Mouse (Mus musculus) midbrain, embryonic 16.5 days (tissue): ENCODE measurements around the gene Slc22a14. TPM values are rescaled to one million over a fixed set of nuclear protein-coding genes. Genes with fewer than 3 reads are reported as not detected.
"Not testable (repeated sequence)": the region's sequence is repeated elsewhere in the genome, so short reads cannot be mapped to it uniquely, and the experiment has no call there.

Experiments
- ATAC-seq: fragments of 200-750 bp; cut with Nextera tagmentation; 2 replicates; pipeline ENCODE4 v1.8.0; 2017; ENCODE audit warnings: moderate TSS enrichment
- H3K27ac ChIP-seq: fragments of 300-500 bp; sonication (generic); 2 replicates; pipeline ENCODE4 v1.5.1; 2014; ENCODE audit warnings: mild to moderate bottlenecking, low read length, mixed read lengths
- H3K27me3 ChIP-seq: fragments of 300-500 bp; sonication (generic); 2 replicates; pipeline ENCODE4 v1.6.1; 2014; ENCODE audit warnings: low read depth, low read length, mixed read lengths; ENCODE audit not compliant: control insufficient read depth, insufficient read depth
- H3K36me3 ChIP-seq: fragments of 300-500 bp; sonication (generic); 2 replicates; pipeline ENCODE4 v1.6.1; 2014; ENCODE audit warnings: mild to moderate bottlenecking, low read length, moderate library complexity, mixed read lengths; ENCODE audit not compliant: control insufficient read depth, insufficient read depth
- H3K4me1 ChIP-seq: fragments of 300-500 bp; sonication (generic); 2 replicates; pipeline ENCODE4 v1.6.1; 2014; ENCODE audit warnings: mild to moderate bottlenecking, low read length, mixed read lengths; ENCODE audit not compliant: control insufficient read depth, insufficient read depth
- H3K4me2 ChIP-seq: fragments of 300-500 bp; sonication (generic); 2 replicates; pipeline ENCODE4 v1.6.1; 2014; ENCODE audit warnings: mild to moderate bottlenecking, low read length, mixed read lengths
- H3K4me3 ChIP-seq: fragments of 300-500 bp; sonication (generic); 2 replicates; pipeline ENCODE4 v1.5.1; 2014; ENCODE audit warnings: low read depth, mild to moderate bottlenecking, low read length, moderate library complexity, mixed read lengths
- H3K9ac ChIP-seq: fragments of 300-500 bp; sonication (generic); 2 replicates; pipeline ENCODE4 v1.6.1; 2014; ENCODE audit warnings: low read depth, low read length, mixed read lengths
- H3K9me3 ChIP-seq: fragments of 300-500 bp; sonication (generic); replicated peaks from 2 replicates; pipeline ENCODE4 v1.6.1; 2014; ENCODE audit warnings: mild to moderate bottlenecking, low read length, mixed read lengths; ENCODE audit not compliant: control insufficient read depth, poor library complexity, severe bottlenecking
- WGBS: fragments of 180-500 bp; shearing (Covaris S2); extraction: QIAGEN DNeasy Blood & Tissue Kit; methylation state at CpG from one replicate; pipeline ENCODE4 v1.1.7; 2014; 5-methylcytosine and 5-hydroxymethylcytosine counted together
- polyA plus RNA-seq: library from polyadenylated mRNA; unstranded; fragments of >200 nt; fragmentation: Nextera tagmentation; extraction: Ambion mirVana; gene quantifications from 2 replicates; pipeline ENCODE4 v1.2.1, GENCODE M21; 2015

Slc22a14 gene
- polyA plus RNA-seq, 1 experiment from 2014 or later: 0.11 TPM

- H3K4me3 ChIP-seq: no peak overlapping the region
- H3K27ac ChIP-seq: no peak overlapping the region
- H3K4me1 ChIP-seq: no peaks in the 10 kb centered on the region
- no peak overlapping the region for H3K4me2 ChIP-seq
- no peak for ATAC-seq
- 92% methylated on average over 6 of the region's 6 CpGs for WGBS
- no peaks in the 10 kb centered on the region for H3K9me3 ChIP-seq
- H3K27me3 ChIP-seq: no peaks in the 10 kb centered on the region
- no peak overlapping the region for H3K9ac ChIP-seq
- peaks cover 10% of the 10 kb centered on the region for H3K36me3 ChIP-seq
These were observed 97.2 kb downstream of the Slc22a14 start for GRCm38 (mm10) chr9:119268120-119268519.

DNA sequence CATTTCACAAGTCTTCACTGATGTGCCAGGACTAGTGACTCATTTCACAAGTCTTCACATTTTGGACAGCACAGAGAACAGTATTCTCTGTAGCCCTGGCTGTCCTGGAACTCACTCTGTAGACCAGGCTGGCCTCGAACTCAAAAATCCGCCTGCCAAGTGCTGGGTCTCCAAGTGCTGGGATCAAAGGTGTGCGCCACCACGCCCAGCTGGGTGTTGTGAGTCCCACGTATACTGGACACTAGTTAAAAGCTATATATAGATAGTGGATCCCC lies 99.3 kb downstream of the Slc22a14 start:
- not testable (repeated sequence) for H3K4me2 ChIP-seq, H3K27ac ChIP-seq, H3K9ac ChIP-seq, ATAC-seq, H3K4me3 ChIP-seq, H3K27me3 ChIP-seq, H3K9me3 ChIP-seq, H3K4me1 ChIP-seq
- WGBS: 93% methylated on average over 5 of the region's 5 CpGs
- H3K36me3 ChIP-seq: peaks cover 13% of the 10 kb centered on the region

DNA sequence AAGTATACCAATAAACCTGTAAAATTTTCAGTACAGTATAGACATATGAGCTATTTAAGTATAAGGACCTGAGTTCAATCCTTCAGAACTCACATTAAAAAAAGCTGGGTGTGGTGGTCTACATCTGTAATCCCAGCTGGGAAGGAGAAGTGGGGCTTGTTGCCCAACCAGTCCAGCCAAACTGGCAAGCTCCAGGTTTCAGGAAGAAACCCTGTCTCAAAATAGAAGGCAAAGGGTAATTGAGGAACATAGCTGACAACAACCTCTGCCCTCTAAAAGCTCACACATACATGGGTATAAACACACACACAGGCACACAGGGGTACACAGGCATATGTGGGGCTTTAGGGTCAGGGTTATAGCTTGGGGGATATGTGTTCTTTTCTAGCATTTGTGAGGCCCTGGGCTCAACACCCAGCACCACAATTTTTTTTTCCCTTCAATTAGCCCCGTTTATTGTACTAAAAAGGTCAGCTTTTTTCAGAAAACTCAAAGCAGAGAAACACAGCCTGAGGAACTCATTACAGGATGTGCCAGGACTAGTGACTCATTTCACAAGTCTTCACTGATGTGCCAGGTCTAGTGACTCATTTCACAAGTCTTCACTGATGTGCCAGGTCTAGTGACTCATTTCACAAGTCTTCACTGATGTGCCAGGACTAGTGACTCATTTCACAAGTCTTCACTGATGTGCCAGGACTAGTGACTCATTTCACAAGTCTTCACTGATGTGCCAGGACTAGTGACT lies 99.8 kb downstream of the Slc22a14 start:
- H3K4me1 ChIP-seq, ATAC-seq, H3K4me3 ChIP-seq, H3K9ac ChIP-seq, H3K27ac ChIP-seq, H3K4me2 ChIP-seq, H3K9me3 ChIP-seq, H3K27me3 ChIP-seq: not testable (repeated sequence)
- H3K36me3 ChIP-seq: peaks cover 13% of the 10 kb centered on the region
- 93% methylated on average over 1 of the region's 1 CpGs for WGBS

DNA sequence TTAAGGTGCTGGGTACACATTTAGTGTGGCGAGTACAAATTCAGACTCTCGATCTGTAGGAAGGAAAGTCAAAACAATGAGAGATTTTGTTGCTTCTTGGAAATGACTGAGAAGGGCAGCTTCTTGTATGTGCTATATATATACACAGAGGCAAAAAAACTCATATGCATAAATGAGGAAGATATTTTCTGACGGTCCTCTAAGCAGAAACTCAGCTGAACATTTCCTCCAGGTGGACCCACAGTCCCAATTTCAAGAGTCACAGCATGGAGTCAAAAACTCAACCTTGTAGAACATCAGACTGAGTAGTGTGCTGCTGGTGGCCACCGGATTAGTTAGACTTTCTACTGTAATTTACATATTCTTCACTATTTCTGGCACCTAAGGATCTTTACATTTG lies 102.3 kb downstream of the Slc22a14 start:
- no peak overlapping the region for H3K4me3 ChIP-seq
- peaks cover 15% of the 10 kb centered on the region for H3K36me3 ChIP-seq
- no peak for ATAC-seq
- H3K4me2 ChIP-seq: no peak overlapping the region
- H3K4me1 ChIP-seq: no peaks in the 10 kb centered on the region
- no peaks in the 10 kb centered on the region for H3K27me3 ChIP-seq
- WGBS: 93% methylated on average over 4 of the region's 4 CpGs
- H3K9ac ChIP-seq: no peak overlapping the region
- H3K27ac ChIP-seq: no peak overlapping the region
- H3K9me3 ChIP-seq: no peaks in the 10 kb centered on the region

DNA sequence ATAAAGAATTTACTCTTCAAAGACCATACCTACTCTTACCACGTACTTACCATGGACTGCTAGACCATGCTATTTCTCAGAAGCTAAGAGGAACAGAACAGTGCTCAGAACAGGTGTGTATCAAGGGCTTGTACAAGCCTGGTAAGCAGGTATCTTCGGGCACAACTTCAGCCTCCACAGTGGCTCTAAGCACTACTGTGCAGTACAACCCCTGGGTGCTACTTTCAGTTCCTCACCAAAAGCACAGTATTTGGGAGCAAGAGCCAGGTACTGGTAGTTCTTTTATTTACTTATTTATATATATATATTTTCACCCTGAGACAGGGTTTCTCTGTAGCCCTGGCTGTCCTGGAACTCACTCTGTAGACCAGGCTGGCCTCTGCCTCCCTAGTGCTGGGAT lies 104.5 kb downstream of the Slc22a14 start:
- Histone ChIP-seq H3K36me3 (peaks cover 15% of the 10 kb centered on the region), H3K9ac (no peak overlapping the region), H3K4me1 (no peaks in the 10 kb centered on the region), H3K4me3 (no peak overlapping the region), H3K4me2 (no peak overlapping the region), H3K27me3 (no peaks in the 10 kb centered on the region), H3K27ac (no peak overlapping the region), H3K9me3 (no peaks in the 10 kb centered on the region)
- 95% methylated on average over 2 of the region's 2 CpGs for WGBS
- ATAC-seq: no peak

- 98% methylated on average over 2 of the region's 2 CpGs for WGBS
- H3K27ac ChIP-seq: no peak overlapping the region
- no peak overlapping the region for H3K4me3 ChIP-seq
- no peak overlapping the region for H3K4me2 ChIP-seq
- H3K27me3 ChIP-seq: no peaks in the 10 kb centered on the region
- no peaks in the 10 kb centered on the region for H3K9me3 ChIP-seq
- peaks cover 18% of the 10 kb centered on the region for H3K36me3 ChIP-seq
- ATAC-seq: no peak
- no peak overlapping the region for H3K9ac ChIP-seq
- H3K4me1 ChIP-seq: no peaks in the 10 kb centered on the region
These were observed 106.6 kb downstream of the Slc22a14 start for GRCm38 (mm10) chr9:119258785-119259184.

DNA sequence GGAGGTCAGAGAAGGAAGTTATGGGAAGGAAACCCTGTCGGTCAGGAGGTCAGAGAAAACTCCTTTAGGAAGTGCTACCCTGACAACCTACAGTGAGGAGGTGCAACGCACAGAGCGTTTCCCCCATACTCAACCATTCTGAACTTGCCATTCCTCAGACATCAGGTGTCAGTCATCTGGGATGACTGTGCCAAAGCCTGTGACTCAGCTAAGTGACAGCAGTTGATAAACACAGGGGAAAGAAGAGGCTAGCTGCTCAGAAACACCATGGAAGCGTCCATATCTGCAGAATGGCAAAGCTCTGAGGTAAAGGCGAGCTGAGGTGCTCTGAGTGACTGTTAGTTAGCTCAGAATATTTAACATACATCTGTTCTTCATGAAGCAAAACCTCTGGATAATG lies 107.2 kb downstream of the Slc22a14 start:
- H3K4me3 ChIP-seq: no peak overlapping the region
- WGBS: 92% methylated on average over 5 of the region's 5 CpGs
- H3K4me2 ChIP-seq: no peak overlapping the region
- no peak overlapping the region for H3K9ac ChIP-seq
- no peak for ATAC-seq
- H3K27me3 ChIP-seq: no peaks in the 10 kb centered on the region
- no peaks in the 10 kb centered on the region for H3K9me3 ChIP-seq
- no peak overlapping the region for H3K27ac ChIP-seq
- H3K36me3 ChIP-seq: peaks cover 16% of the 10 kb centered on the region
- no peaks in the 10 kb centered on the region for H3K4me1 ChIP-seq

DNA sequence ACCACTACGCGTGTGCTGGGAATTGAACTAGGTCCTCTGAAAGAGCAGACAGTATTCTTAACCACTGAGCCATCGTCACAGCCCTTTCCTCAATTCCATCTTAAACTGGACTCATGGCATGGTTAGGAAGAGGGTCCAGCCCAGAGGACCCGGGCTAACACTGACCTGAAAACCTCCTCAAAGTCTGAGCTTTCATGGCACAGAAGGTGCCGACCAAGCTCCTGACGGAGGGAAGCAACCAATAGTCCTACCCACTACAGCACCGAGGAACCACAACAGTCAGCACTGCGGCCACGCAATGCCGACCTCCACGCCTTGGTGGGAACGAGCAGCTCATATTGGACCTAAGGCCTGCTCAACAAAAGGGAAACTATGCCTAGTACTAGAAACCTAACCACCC lies 109.2 kb downstream of the Slc22a14 start:
- H3K4me1 ChIP-seq: no peaks in the 10 kb centered on the region
- peaks cover 16% of the 10 kb centered on the region for H3K36me3 ChIP-seq
- no peak for ATAC-seq
- no peak overlapping the region for H3K9ac ChIP-seq
- H3K27ac ChIP-seq: no peak overlapping the region
- H3K4me2 ChIP-seq: no peak overlapping the region
- WGBS: 98% methylated on average over 12 of the region's 12 CpGs
- no peaks in the 10 kb centered on the region for H3K9me3 ChIP-seq
- H3K27me3 ChIP-seq: no peaks in the 10 kb centered on the region
- no peak overlapping the region for H3K4me3 ChIP-seq

DNA sequence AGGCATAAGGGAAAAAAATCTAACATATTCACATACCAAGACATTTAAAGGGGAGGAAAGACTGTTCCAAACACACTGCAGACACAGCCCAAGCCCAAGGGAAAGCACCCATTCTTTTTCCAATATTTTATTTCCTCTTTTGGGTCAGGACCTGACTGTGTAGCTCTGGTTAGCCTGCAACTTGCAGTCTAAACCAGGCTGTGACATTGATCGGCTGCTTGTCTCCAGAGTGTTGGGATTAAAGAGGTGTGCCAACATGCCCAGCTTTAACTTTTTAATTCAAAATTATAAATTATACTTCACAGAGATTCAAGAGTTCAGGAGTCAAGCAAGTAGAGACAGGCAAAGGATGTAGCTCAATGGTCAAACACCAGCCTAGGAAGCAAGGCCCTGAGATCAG lies 110.3 kb downstream of the Slc22a14 start:
- no peaks in the 10 kb centered on the region for H3K9me3 ChIP-seq
- H3K27ac ChIP-seq: no peak overlapping the region
- H3K4me1 ChIP-seq: no peaks in the 10 kb centered on the region
- no peak overlapping the region for H3K4me2 ChIP-seq
- no peak overlapping the region for H3K4me3 ChIP-seq
- no peak overlapping the region for H3K9ac ChIP-seq
- H3K36me3 ChIP-seq: peaks cover 18% of the 10 kb centered on the region
- ATAC-seq: no peak
- WGBS: 93% methylated on average over 1 of the region's 1 CpGs
- no peaks in the 10 kb centered on the region for H3K27me3 ChIP-seq
